Comparison of ENCODE assay signal across 9 mouse cellular contexts in genomic region chr16:91936340-91937030, GRCm38 (mm10).
A peak's percentile ranks its signal among the peaks of the same experiment; 100 is the strongest.
DNase-seq lines count a peak whose midpoint lies in the region; ATAC-seq lines count a peak whose summit lies in the region.
"Had no signal": no experiment of that assay in that cellular context is flagged by ENCODE, and none has a peak within 500 bp of the region (broad histone marks: within the 10 kb centered on the region; RNA-seq: fewer than 3 reads in every experiment).

No protein-coding gene starts in this region.

- intact Hi-C loops in gastrocnemius, postnatal 36 days (cut with DNase I) = loop anchor here (10.0 kb wide), 2 partner anchors 118 to 528 kb away; partner anchors contain the start of genes Gm49711, Mrps6 and Slc5a3

- H3K9ac ChIP-seq in kidney, embryonic 15.5 days = no peak overlapping the region
- no peak overlapping the region for H3K9ac ChIP-seq in liver, embryonic 11.5 days (ENCODE audit: low read depth, low read length)
- no peak overlapping the region for H3K9ac ChIP-seq in neural tube, embryonic 15.5 days (replicated peaks)

- no peak overlapping the region for H3K27ac ChIP-seq in kidney, embryonic 15.5 days
- no peak overlapping the region for H3K27ac ChIP-seq in liver, embryonic 11.5 days (ENCODE audit: low read depth, low read length)
- no peak overlapping the region for H3K27ac ChIP-seq in neural tube, embryonic 15.5 days (replicated peaks)

- WGBS in kidney, embryonic 15.5 days = 50% methylated on average over 10 of the region's 10 CpGs
- 47% methylated on average over 10 of the region's 10 CpGs for WGBS in liver, embryonic 11.5 days
- 55% methylated on average over 10 of the region's 10 CpGs for WGBS in neural tube, embryonic 15.5 days

- no peak overlapping the region for H3K4me2 ChIP-seq in kidney, embryonic 15.5 days
- no peak overlapping the region for H3K4me2 ChIP-seq in liver, embryonic 11.5 days
- no peak overlapping the region for H3K4me2 ChIP-seq in neural tube, embryonic 15.5 days

- peak; percentile 87 for DNase-seq in A20 (ENCODE audit: low read depth, low spot score)
- DNase-seq in adrenal gland, adult 18-20 months (ENCODE audit: low spot score in 2 of 2) = peak; percentile 80 to 87
- DNase-seq in embryo, embryonic 10 days (ENCODE audit: low spot score) = peak; percentile 90
- DNase-seq in gastrocnemius, postnatal 36 days = peak; percentile 72 to 76
- DNase-seq in liver, embryonic 11.5 days (ENCODE audit: low spot score) = peak; percentile 80
- peak; percentile 49 to 57 for DNase-seq in thymus, adult 18-20 months

- H3K4me1 ChIP-seq in kidney, embryonic 15.5 days = peaks cover 7% of the 10 kb centered on the region; the same call in 1 of the 2 replicates
- H3K4me1 ChIP-seq in liver, embryonic 11.5 days (replicated peaks; ENCODE audit: control insufficient read depth, insufficient read depth, low read length) = 0 out of 2 replicates have a peak, but pooled peaks cover 2% of the 10 kb centered on the region
- no peaks in the 10 kb centered on the region for H3K4me1 ChIP-seq in neural tube, embryonic 15.5 days

- no peaks in the 10 kb centered on the region for H3K27me3 ChIP-seq in kidney, embryonic 15.5 days
- H3K27me3 ChIP-seq in liver, embryonic 11.5 days (replicated peaks; ENCODE audit: control insufficient read depth, insufficient read depth, low read length) = no peaks in the 10 kb centered on the region; the same call in 1 of the 2 replicates
- H3K27me3 ChIP-seq in neural tube, embryonic 15.5 days (replicated peaks) = no peaks in the 10 kb centered on the region

- H3K36me3 ChIP-seq in kidney, embryonic 15.5 days = no peaks in the 10 kb centered on the region
- no peaks in the 10 kb centered on the region for H3K36me3 ChIP-seq in liver, embryonic 11.5 days (ENCODE audit: control insufficient read depth, insufficient read depth, low read length)
- no peaks in the 10 kb centered on the region for H3K36me3 ChIP-seq in neural tube, embryonic 15.5 days

- no peaks in the 10 kb centered on the region for H3K9me3 ChIP-seq in kidney, embryonic 15.5 days (replicated peaks)
- H3K9me3 ChIP-seq in liver, embryonic 11.5 days (ENCODE audit: control insufficient read depth, low read length) = no peaks in the 10 kb centered on the region
- H3K9me3 ChIP-seq in neural tube, embryonic 15.5 days (replicated peaks) = no peaks in the 10 kb centered on the region

- no peak overlapping the region for H3K4me3 ChIP-seq in kidney, embryonic 15.5 days (replicated peaks)
- no peak overlapping the region for H3K4me3 ChIP-seq in liver, embryonic 11.5 days (ENCODE audit: low read depth, low read length)
- no peak overlapping the region for H3K4me3 ChIP-seq in neural tube, embryonic 15.5 days (replicated peaks)
- H3K4me3 ChIP-seq: erythroblast, embryonic 14.5 days had no signal

- 0 out of 2 replicates have a peak, but pooled peaks have one; percentile 6 for ATAC-seq in kidney, embryonic 15.5 days (replicated peaks; ENCODE audit: low FRiP score)
- ATAC-seq in liver, embryonic 11.5 days (replicated peaks; ENCODE audit: low FRiP score) = no peak; the same call in 1 of the 2 replicates
- ATAC-seq in neural tube, embryonic 15.5 days (ENCODE audit: low FRiP score) = peak; percentile 4; the same call in 1 of the 2 replicates
